Mouse (Mus musculus): Measurements from ENCODE around the gene 2210016L21Rik. TPM values are rescaled to one million over a fixed set of nuclear protein-coding genes. Genes with fewer than 3 reads are reported as not detected.

2210016L21Rik gene
- polyA plus RNA-seq, 1 experiment from 2014 or later = 55.6 TPM

DNA sequence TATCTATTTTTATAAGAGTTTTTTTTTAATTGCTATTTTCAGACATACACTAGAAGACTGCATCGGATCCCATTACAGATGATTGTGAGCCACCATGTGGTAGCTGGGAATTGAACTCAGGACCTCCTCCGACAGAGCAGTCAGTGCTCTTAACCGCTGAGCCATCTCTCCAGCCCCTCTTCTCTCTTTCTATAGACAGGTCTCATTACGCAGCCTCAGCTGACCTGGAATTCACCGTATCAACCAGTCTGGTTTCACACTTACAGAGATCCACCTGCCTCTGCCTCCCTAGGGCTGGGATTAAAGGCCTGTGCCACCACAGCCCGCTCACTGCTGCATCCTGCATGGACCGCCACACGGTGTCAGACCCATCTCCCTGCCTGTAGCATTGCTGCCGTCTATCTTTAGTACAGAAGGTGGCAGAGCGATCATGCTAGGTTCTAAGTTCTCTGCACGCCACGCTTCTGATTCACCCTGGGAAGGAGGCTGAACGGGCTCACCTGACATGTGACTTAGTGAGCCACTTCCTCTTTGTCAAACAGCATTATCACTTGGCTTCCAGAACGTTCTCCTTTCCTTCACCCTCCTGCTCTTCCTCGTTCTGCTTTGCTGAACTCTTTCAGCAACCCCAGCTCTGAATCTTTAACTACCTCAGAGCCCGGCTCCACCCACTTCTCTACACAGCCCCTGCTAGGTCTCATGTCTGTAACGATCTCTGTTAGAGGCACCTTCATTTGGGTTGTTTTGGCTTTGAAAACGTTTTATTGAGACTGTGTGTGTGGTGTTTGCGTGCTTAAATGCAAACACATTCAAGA, 20.2 kb upstream of the 2210016L21Rik start:
- peak overlapping the region; percentile 76 for H3K27ac ChIP-seq (ENCODE audit: low read depth, low read length)
- WGBS = 50% methylated on average over 19 of the region's 19 CpGs
- H3K36me3 ChIP-seq (ENCODE audit: control insufficient read depth, insufficient read depth) = no peaks in the 10 kb centered on the region
- H3K4me3 ChIP-seq (ENCODE audit: low read depth, low read length) = no peak overlapping the region
- TF ChIP-seq CTCF (IDR thresholded peaks at IDR 0.05; ENCODE audit: low read depth) = peak; percentile 78
- peak; percentile 72 for ATAC-seq
- peak overlapping the region; percentile 64 for H3K4me2 ChIP-seq (replicated peaks; ENCODE audit: low read depth)
- H3K9ac ChIP-seq (ENCODE audit: low read depth, low read length) = no peak overlapping the region
- no peaks in the 10 kb centered on the region for H3K4me1 ChIP-seq (replicated peaks; ENCODE audit: control insufficient read depth, insufficient read depth, low read length)
- H3K9me3 ChIP-seq (ENCODE audit: control insufficient read depth) = no peaks in the 10 kb centered on the region
- H3K27me3 ChIP-seq (replicated peaks; ENCODE audit: control insufficient read depth, insufficient read depth, low read length) = no peaks in the 10 kb centered on the region

DNA sequence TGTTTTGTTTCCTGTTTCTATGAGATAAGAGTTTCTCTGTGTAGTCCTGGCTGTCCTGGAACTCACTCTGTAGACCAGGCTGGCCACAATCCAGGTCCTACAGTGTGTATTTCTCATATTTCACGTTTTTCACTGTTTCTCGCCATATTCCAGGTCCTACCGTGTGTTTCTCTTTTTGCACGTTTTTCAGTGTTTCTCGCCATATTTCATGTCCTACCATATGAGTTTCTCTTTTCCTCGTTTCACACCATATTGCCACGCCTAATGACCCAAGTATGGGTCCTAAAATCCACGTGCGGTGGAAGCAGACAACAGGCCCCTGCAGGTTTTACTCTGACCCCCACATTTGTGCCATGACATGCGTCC, 19.6 kb upstream of the 2210016L21Rik start:
- no peaks in the 10 kb centered on the region for H3K36me3 ChIP-seq (ENCODE audit: control insufficient read depth, insufficient read depth)
- H3K9ac ChIP-seq (ENCODE audit: low read depth, low read length) = no peak overlapping the region
- TF ChIP-seq CTCF (IDR thresholded peaks at IDR 0.05; ENCODE audit: low read depth) = no peak
- peak; percentile 5; the same call in 1 of the 2 replicates for ATAC-seq
- H3K4me2 ChIP-seq (replicated peaks; ENCODE audit: low read depth) = peak overlapping the region; percentile 64
- H3K9me3 ChIP-seq (ENCODE audit: control insufficient read depth) = no peaks in the 10 kb centered on the region
- H3K27me3 ChIP-seq (replicated peaks; ENCODE audit: control insufficient read depth, insufficient read depth, low read length) = no peaks in the 10 kb centered on the region
- H3K4me1 ChIP-seq (replicated peaks; ENCODE audit: control insufficient read depth, insufficient read depth, low read length) = no peaks in the 10 kb centered on the region
- H3K4me3 ChIP-seq (ENCODE audit: low read depth, low read length) = 0 out of 2 replicates have a peak overlapping the region, but pooled peaks have one; percentile 27
- 53% methylated on average over 10 of the region's 10 CpGs for WGBS
- H3K27ac ChIP-seq (ENCODE audit: low read depth, low read length) = peak overlapping the region; percentile 76

DNA sequence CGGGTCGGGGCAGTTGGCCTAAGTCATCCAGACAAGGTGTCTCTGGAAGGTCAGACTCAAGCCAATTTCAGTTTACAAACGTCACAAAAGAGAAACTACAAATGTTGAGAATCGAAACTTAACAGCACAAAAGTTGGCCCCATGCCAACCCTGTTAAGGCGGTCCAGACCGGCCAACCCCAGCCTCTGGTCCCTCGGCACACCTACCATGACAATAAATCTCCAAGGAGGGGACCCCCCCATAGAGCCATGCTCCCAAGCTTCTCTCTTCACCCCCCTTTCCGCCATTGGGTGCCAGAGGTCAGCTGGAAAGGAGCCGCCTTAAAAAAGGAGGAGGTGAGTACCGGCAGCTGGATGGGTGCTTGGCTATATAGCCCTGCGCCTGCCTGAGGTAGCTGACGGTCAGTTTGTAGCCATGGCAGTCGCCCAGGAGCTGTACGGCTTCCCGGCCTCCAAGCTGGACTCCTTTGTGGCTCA, 18.9 kb upstream of the 2210016L21Rik start, which contains the start of gene Oasl1:
Gene Oasl1 (plus strand): TSS at position 243 of the 476 bp plus-strand sequence.
- H3K27me3 ChIP-seq (replicated peaks; ENCODE audit: control insufficient read depth, insufficient read depth, low read length) = no peaks in the 10 kb centered on the region
- H3K9ac ChIP-seq (ENCODE audit: low read depth, low read length) = no peak within 1 kb of the TSS; the same call in 1 of the 2 replicates
- H3K4me1 ChIP-seq (replicated peaks; ENCODE audit: control insufficient read depth, insufficient read depth, low read length) = no peaks in the 10 kb centered on the region
- peak within 1 kb of the TSS; percentile 64 for H3K4me2 ChIP-seq (replicated peaks; ENCODE audit: low read depth)
- ATAC-seq = peak; percentile 54
- no peaks in the 10 kb centered on the region for H3K9me3 ChIP-seq (ENCODE audit: control insufficient read depth)
- peak within 1 kb of the TSS; percentile 76 for H3K27ac ChIP-seq (ENCODE audit: low read depth, low read length)
- WGBS = 5% methylated on average over 15 of the region's 15 CpGs
- peak within 1 kb of the TSS; percentile 27 for H3K4me3 ChIP-seq (ENCODE audit: low read depth, low read length)
- TF ChIP-seq CTCF (IDR thresholded peaks at IDR 0.05; ENCODE audit: low read depth) = no peak
- H3K36me3 ChIP-seq (ENCODE audit: control insufficient read depth, insufficient read depth) = peaks cover 2% of the 10 kb centered on the region; the same call in 1 of the 2 replicates

DNA sequence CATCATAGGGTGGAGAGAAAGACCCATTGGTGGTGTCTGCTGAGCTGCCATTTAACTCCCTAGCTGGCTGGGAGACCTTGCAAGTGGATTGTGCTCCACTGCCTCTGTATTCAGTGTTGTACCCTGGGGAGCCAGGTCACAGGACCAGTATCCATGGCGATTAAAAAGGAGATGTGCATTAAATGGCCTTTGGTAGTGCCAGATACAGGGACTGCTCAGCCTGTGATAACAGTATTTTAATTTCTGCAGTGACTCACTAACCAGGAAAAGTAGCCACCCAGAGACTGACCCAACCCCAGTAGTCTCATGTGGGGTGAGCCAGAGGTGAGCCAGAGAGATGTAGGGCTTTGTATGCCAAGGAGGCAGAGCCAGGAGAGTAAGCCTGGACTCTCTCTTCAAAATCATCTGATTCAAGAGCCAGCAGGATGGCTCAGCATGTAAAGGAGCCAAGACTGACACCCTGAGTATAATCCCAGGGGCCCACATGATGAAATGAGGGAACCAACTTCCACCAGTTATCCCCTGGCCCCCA, 15.7 kb upstream of the 2210016L21Rik start:
- no peak for TF ChIP-seq CTCF (IDR thresholded peaks at IDR 0.05; ENCODE audit: low read depth)
- Histone ChIP-seq H3K4me2 (replicated peaks; ENCODE audit: low read depth) (no peak overlapping the region), H3K9me3 (ENCODE audit: control insufficient read depth) (no peaks in the 10 kb centered on the region), H3K4me3 (ENCODE audit: low read depth, low read length) (no peak overlapping the region), H3K27me3 (replicated peaks; ENCODE audit: control insufficient read depth, insufficient read depth, low read length) (no peaks in the 10 kb centered on the region), H3K36me3 (ENCODE audit: control insufficient read depth, insufficient read depth) (peaks cover 8% of the 10 kb centered on the region; the same call in 1 of the 2 replicates), H3K27ac (ENCODE audit: low read depth, low read length) (peak overlapping the region; percentile 16; the same call in 1 of the 2 replicates), H3K9ac (ENCODE audit: low read depth, low read length) (no peak overlapping the region), H3K4me1 (replicated peaks; ENCODE audit: control insufficient read depth, insufficient read depth, low read length) (no peaks in the 10 kb centered on the region)
- WGBS = 79% methylated on average over 1 of the region's 1 CpGs
- no peak for ATAC-seq

DNA sequence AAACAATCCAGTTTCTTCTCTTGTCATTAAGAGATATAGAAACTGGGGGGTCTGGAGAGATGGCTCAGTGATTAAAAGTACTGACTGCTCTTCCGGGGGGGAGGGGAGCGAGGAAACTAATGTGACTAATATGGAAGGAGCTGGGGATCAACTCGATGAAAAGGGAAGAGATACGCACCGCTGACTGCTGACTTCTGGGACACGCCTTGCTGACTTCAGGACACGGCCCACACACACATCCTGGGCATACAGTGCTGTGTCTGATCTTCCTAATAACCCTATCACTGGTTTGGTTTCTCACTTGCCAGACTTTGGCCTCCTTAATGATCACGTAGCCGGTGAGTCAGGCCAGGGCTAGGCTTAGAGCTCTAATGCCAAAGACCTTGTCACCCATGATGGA, 15.2 kb upstream of the 2210016L21Rik start:
- ATAC-seq = peak; percentile 60
- no peak for TF ChIP-seq CTCF (IDR thresholded peaks at IDR 0.05; ENCODE audit: low read depth)
- Histone ChIP-seq H3K36me3 (ENCODE audit: control insufficient read depth, insufficient read depth) (peaks cover 8% of the 10 kb centered on the region; the same call in 1 of the 2 replicates), H3K27ac (ENCODE audit: low read depth, low read length) (peak overlapping the region; percentile 16; the same call in 1 of the 2 replicates), H3K27me3 (replicated peaks; ENCODE audit: control insufficient read depth, insufficient read depth, low read length) (no peaks in the 10 kb centered on the region), H3K4me2 (replicated peaks; ENCODE audit: low read depth) (no peak overlapping the region), H3K9ac (ENCODE audit: low read depth, low read length) (no peak overlapping the region), H3K4me1 (replicated peaks; ENCODE audit: control insufficient read depth, insufficient read depth, low read length) (no peaks in the 10 kb centered on the region), H3K4me3 (ENCODE audit: low read depth, low read length) (no peak overlapping the region), H3K9me3 (ENCODE audit: control insufficient read depth) (no peaks in the 10 kb centered on the region)
- 52% methylated on average over 9 of the region's 9 CpGs for WGBS

DNA sequence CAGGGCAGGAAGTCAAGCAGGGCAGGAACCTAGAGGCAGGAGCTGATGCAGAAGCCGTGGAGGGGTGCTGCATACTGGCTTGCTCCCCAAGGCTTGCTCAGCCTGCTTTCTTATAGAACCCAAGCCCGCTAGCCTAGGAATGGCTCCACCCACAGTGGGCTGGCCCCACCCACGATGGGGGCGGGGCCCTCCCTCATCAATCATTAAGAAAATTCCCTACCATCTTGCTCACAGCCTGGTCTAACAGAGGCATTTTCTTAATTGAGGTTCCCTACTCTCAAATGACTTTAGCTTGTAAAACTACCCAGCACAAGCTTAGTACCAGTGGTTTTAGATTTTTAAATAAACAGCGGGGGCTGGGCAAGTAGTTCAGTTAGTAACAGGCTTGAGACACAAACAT, 10.3 kb upstream of the 2210016L21Rik start:
- no peaks in the 10 kb centered on the region for H3K9me3 ChIP-seq (ENCODE audit: control insufficient read depth)
- no peak for ATAC-seq
- H3K4me3 ChIP-seq (ENCODE audit: low read depth, low read length) = no peak overlapping the region
- H3K9ac ChIP-seq (ENCODE audit: low read depth, low read length) = no peak overlapping the region
- no peaks in the 10 kb centered on the region for H3K4me1 ChIP-seq (replicated peaks; ENCODE audit: control insufficient read depth, insufficient read depth, low read length)
- H3K27ac ChIP-seq (ENCODE audit: low read depth, low read length) = no peak overlapping the region
- H3K27me3 ChIP-seq (replicated peaks; ENCODE audit: control insufficient read depth, insufficient read depth, low read length) = no peaks in the 10 kb centered on the region
- H3K36me3 ChIP-seq (ENCODE audit: control insufficient read depth, insufficient read depth) = peaks cover 13% of the 10 kb centered on the region; the same call in 1 of the 2 replicates
- no peak overlapping the region for H3K4me2 ChIP-seq (replicated peaks; ENCODE audit: low read depth)
- 59% methylated on average over 5 of the region's 5 CpGs for WGBS
- no peak for TF ChIP-seq CTCF (IDR thresholded peaks at IDR 0.05; ENCODE audit: low read depth)

All from intestine, postnatal 0 days (tissue).